Mouse (Mus musculus) cortical plate, adult 2 months (tissue): ENCODE measurements around the gene Tgfb3.

Experiments used
- CTCF ChIP-seq: fragments of 200-500 bp; IDR thresholded peaks from 2 replicates; pipeline ENCODE4 v1.5.1; 2011; ENCODE audit warnings: mild to moderate bottlenecking, control low read depth, low read length; ENCODE audit not compliant: insufficient read depth; ENCODE audit errors: extremely low read depth
- POLR2A ChIP-seq: fragments of 200-500 bp; IDR thresholded peaks from 2 replicates; pipeline ENCODE4 v1.6.1; 2011; ENCODE audit warnings: mild to moderate bottlenecking, low read length, control low read depth; ENCODE audit not compliant: insufficient read depth; ENCODE audit errors: extremely low read depth

DNA sequence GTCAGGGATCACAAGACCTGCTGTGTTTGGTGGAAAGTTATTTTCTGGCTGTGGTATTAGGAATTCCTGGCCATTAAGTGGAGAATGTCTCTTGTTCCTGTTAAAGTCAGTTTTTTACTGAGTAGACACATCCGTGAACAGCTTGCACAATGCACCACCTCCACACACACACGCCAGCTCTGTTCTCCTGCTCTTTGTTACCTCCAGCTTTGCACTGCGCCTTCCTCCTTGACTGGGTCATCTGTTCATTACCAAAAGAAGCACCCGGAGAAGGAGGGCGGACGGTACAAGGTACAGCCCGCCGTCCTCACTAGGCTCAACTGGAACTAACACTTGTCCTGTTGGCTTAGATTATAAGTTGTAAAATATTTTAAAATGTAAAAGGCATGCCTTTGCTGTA, 23.8 kb upstream of the Tgfb3 start:
- TF ChIP-seq CTCF (no peak), POLR2A (no peak)
